Mouse (Mus musculus): ENCODE results near the gene Fyn.

Gene Fyn

GRCm38 (mm10) chr10:39572050-39572671 lies 203.5 kb downstream of the Fyn start:
- no peak for DNase-seq (ENCODE audit: low spot score)

GRCm38 (mm10) chr10:39572672-39573051 lies 204.0 kb downstream of the Fyn start:
- DNase-seq (ENCODE audit: low spot score): peak; percentile 32

DNA sequence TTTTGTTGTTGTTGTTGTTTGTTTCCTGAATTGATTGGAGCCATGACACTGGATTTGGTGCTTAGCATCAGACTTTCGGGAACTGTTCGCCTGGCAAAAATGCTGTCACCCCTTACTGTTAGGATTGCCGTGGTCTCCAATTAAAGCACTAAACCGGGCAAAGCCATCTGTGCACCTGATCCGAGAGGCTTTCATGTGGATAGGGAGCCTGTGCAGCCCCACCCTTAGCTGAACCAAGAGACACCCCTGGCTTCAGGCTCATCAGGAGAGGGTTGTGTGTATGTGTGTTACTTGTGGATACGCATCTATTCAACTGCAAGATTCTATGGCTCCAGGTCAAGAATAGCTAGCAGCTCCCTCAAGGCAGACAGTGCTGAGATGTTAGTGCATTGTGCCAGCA lies 207.8 kb downstream of the Fyn start:
- no peak for DNase-seq (ENCODE audit: low spot score)

- no peak for DNase-seq (ENCODE audit: low spot score)
These were observed 211.8 kb downstream of the Fyn start for GRCm38 (mm10) chr10:39580477-39580876.

- DNase-seq (ENCODE audit: low spot score): no peak
These were observed 213.7 kb downstream of the Fyn start for GRCm38 (mm10) chr10:39582385-39582784.

GRCm38 (mm10) chr10:39583718-39584117 lies 215.1 kb downstream of the Fyn start:
- DNase-seq (ENCODE audit: low spot score): no peak

- no peak for DNase-seq (ENCODE audit: low spot score)
These were observed 218.8 kb downstream of the Fyn start for GRCm38 (mm10) chr10:39587290-39587925.

DNA sequence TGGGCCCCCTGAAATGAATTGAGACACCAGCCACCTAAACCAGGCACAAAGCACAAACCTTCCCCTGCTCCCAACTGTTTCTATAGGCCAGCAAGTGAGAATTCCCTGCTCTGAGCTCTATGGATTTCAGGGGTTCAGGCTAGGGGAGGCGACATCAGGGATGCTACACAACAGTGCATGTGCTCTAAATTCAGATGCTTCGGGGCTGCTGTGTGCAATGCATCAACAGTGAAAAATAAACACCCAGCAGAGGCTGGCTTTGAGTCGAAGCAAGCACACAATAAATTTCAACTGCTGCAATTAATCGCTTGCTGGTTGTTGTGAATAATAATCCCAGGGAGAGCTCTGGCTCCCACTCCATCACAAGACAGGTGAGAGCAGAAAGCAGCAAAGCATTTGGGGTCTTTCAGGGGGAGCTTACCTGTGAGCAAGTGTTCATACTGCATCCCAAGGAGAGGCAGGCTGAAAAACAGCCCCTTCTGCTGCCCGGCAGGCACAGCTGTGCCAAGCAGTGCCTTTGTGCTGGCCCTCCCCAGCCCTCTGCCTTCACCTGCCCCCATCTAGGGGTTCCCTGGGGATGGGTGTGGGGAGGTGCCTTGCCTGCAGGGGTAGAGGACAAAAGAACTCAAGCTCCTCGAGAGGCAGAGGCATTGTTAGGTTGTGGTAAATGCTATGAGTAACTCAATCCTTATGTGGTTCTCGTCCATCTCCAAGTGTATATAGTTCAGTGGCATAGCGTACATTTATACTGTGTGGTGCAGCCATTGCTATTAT lies 219.5 kb downstream of the Fyn start:
- DNase-seq (ENCODE audit: low spot score): no peak

DNA sequence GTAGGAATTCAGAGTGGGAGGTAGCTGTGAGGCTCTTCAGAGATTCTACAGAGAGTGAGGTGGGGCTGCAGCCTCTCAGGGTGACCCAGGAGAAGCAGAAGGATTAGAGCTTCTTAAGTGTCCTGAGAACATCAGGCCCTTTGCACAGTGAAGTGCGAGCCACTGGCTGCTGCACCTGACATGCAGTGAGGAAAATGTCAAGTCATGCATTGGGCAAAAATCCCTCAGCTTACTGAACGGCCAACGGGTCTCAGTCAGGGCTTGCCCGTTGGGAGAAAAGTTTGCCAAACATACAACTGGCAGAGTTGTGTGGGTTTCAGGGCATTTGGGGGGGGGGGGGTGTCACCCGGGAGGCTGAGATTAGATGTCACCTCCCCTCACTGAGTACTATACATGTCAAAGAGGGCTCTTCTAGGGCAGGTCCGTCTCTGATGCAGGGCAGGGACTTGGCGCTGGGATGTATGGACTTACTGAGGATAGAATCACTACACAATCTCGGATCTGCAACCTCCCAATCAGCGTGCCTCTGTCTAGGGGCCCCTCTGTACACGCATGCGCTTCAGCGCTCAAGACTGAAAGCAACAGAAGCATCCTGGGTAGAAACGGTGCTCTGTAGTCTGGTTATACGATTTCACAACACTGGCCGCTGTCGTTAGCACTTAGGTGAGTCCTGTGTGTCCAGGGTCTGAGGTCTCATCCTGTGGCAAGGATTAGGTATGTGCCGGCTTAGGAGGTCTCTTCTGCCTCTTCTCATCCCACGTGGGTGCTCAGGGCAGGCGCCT lies 221.3 kb downstream of the Fyn start:
- DNase-seq (ENCODE audit: low spot score): no peak

- DNase-seq (ENCODE audit: low spot score): no peak
These were observed 222.0 kb downstream of the Fyn start for GRCm38 (mm10) chr10:39590629-39591028.

GRCm38 (mm10) chr10:39592501-39592900 lies 223.8 kb downstream of the Fyn start:
- no peak for DNase-seq (ENCODE audit: low spot score)

DNA sequence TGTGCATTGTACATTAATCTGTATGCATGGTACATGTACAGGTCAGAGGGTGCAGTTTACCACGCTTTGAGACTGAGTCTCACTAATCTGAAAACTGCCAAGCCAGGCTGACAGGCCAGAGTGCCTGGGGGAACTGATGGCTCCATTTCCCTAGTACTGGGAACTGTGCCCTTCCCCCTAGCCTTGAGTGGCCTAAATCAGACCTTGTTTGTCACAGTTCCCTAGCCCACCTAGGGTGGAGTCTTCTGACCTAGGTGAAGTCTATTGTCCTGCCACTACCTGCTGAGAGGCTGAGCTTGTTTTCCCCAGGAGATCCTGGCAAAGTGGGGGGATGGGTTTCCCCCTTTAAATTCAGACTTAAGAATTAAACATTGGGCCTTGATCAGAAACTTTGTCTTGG lies 226.1 kb downstream of the Fyn start:
- DNase-seq (ENCODE audit: low spot score): no peak

DNA sequence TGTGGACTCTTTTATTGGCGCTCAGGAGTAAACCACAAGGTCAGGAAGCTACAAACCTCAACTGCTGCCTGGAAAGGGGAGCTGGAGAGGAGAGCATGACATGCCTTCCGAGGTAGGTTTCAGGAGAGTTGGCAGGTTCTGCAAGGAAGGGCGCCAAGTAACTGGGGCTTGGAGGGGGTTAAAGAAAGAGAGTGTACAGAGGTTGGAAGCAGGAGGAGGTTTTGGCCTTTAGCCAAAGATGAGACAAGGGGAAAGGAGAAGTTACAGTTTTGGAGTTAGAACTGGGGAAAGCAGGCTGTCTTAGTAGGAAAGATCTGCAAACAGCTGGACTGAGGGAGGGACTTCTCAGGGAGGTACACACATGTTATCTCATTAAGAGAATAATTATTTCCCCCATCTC lies 227.2 kb downstream of the Fyn start:
- no peak for DNase-seq (ENCODE audit: low spot score)

- DNase-seq (ENCODE audit: low spot score): no peak
These were observed 228.6 kb downstream of the Fyn start for GRCm38 (mm10) chr10:39597116-39597791.

DNA sequence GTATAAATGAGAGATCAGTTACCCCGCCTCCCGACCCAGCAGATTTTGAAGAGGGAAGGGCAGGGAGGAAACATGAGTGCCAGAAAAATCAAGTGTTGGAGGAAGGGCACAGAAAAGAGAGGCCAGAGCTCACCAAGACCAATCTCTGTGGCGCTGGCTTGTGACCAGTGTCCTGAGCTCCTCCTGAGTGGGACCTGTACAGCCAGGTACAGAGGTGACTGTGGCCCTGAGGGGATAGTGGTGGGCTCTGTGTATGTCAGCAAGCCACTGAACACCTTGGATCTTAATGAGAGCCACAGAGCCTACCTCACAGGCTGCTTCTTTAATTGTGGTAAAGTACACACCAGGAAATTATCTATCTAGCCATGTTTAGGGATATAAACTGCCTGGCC lies 229.1 kb downstream of the Fyn start:
- no peak for DNase-seq (ENCODE audit: low spot score)

DNA sequence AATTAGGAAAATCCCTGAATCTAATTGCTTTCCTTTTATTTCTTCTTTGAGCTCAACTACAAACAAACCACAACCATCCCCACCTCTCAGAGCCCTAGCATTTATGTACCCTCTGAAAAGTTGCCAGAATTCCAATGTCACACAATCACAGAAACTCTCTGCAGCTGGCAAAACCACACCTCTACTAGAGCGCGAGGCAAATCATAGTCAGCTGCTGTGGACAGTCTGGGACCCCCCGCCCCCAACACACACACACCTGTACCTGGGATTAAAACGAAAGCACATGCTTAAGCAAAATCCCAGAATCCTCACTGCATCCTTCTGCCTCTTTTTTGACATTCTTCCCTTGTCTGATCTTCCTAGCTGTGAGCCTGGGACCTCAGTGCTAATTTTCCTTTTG lies 230.9 kb downstream of the Fyn start:
- no peak for DNase-seq (ENCODE audit: low spot score)

- no peak for DNase-seq (ENCODE audit: low spot score)
These were observed 231.5 kb downstream of the Fyn start for GRCm38 (mm10) chr10:39600115-39600514.

DNA sequence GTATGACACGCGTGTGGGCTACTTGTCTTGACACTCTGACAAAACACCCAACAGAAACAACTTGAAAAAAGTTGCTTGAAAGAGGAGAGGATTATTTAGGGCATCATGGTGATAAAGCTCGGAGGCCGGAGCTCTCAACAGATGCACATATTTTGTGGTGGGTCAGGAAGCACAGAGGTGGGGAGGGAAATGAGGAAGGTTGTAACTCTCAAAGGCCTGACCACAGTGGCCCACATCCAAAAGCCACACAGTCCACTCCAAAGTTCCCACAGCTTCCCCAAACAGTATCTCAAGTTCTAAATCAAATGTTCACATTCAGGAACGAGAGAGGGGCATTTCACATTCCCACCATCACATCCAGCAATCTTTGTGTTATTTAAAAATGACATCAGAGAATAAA lies 232.4 kb downstream of the Fyn start:
- no peak for DNase-seq (ENCODE audit: low spot score)

DNA sequence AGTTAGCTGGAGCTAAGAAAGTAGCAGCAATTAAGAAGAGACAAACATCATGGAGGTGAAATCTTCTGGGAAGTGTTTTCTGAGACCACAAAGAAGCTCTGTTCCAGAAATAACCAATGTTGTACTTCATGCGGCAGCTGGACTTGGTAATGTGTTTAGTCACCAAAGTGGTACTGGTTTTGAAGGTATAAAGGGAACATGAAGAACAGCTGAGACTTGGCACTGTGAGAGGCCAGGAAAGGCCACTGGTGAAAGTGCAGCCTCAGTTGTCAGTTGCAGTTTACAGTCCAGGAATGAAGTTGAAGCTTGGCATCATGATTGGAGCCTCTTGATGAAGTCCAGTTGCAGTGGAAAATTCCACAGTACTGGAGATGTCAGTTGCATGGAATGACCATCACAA lies 237.8 kb downstream of the Fyn start:
- DNase-seq (ENCODE audit: low spot score): no peak

GRCm38 (mm10) chr10:39611234-39611633 lies 242.6 kb downstream of the Fyn start:
- DNase-seq (ENCODE audit: low spot score): no peak

- DNase-seq (ENCODE audit: low spot score): no peak
These were observed 243.5 kb downstream of the Fyn start for GRCm38 (mm10) chr10:39612131-39612530.

DNA sequence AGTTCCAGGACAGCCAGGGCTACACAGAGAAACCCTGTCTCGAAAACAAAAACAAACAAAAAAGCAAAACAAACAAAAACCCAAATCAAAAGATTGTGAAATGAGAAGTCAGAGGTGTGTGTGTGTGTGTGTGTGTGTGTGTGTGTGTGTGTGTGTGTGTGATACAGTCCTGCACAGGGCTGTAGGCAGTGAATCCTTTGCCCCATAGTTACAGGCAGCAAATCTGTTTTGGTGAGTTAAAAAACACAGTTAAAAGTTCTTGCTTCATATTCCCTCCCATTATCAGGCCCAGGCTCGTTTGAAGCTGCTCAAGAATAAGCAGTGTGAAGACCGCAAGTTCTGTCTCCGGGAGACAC lies 244.0 kb downstream of the Fyn start, which contains the start of gene Traf3ip2:
TSS of gene Traf3ip2 (plus strand) at position 302 of the 356 bp plus-strand sequence.
- DNase-seq (ENCODE audit: low spot score): no peak

Measured in urinary bladder, postnatal 25 days (tissue).